Mouse (Mus musculus) liver, embryonic 13.5 days (tissue): ENCODE results near the gene Lipa. TPM values are rescaled to one million over a fixed set of nuclear protein-coding genes. Genes with fewer than 3 reads are reported as not detected.

Experiments used
- ATAC-seq: fragments of 200-750 bp; cut with Nextera tagmentation; 2 replicates; pipeline ENCODE4 v1.8.0; 2017; ENCODE audit warnings: low read depth, mild to moderate bottlenecking, moderate number of reproducible peaks, moderate library complexity
- DNase-seq: peaks from one replicate; pipeline ENCODE4 v3.0.0; 2022
- H3K27ac ChIP-seq: fragments of 300-500 bp; sonication (generic); 2 replicates; pipeline ENCODE4 v1.5.1; 2015; ENCODE audit warnings: moderate library complexity, mild to moderate bottlenecking, inconsistent platforms
- H3K27me3 ChIP-seq: fragments of 300-500 bp; sonication (generic); 2 replicates; pipeline ENCODE4 v1.6.1; 2015; ENCODE audit warnings: mild to moderate bottlenecking, inconsistent platforms
- H3K36me3 ChIP-seq: fragments of 300-500 bp; sonication (generic); 2 replicates; pipeline ENCODE4 v1.6.1; 2015; ENCODE audit warnings: mild to moderate bottlenecking, inconsistent platforms
- H3K4me1 ChIP-seq: fragments of 300-500 bp; sonication (generic); replicated peaks from 2 replicates; pipeline ENCODE4 v1.6.1; 2015; ENCODE audit warnings: inconsistent platforms
- H3K4me2 ChIP-seq: fragments of 300-500 bp; sonication (generic); 2 replicates; pipeline ENCODE4 v1.6.1; 2015; ENCODE audit warnings: inconsistent platforms, mild to moderate bottlenecking, moderate library complexity
- H3K4me3 ChIP-seq: fragments of 300-500 bp; sonication (generic); replicated peaks from 2 replicates; pipeline ENCODE4 v1.5.1; 2015; ENCODE audit warnings: mild to moderate bottlenecking, inconsistent platforms
- H3K9ac ChIP-seq: fragments of 300-500 bp; sonication (generic); 2 replicates; pipeline ENCODE4 v1.6.1; 2015; ENCODE audit warnings: mild to moderate bottlenecking, inconsistent platforms
- H3K9me3 ChIP-seq: fragments of 300-500 bp; sonication (generic); replicated peaks from 2 replicates; pipeline ENCODE4 v1.6.1; 2016; ENCODE audit warnings: inconsistent platforms
- WGBS: fragments of 180-500 bp; shearing (Covaris S2); methylation state at CpG from one replicate; pipeline ENCODE4 v1.1.7; 2015; ENCODE audit not compliant: insufficient replicate concordance; 5-methylcytosine and 5-hydroxymethylcytosine counted together
- polyA plus RNA-seq: library from polyadenylated mRNA; unstranded; fragments of >200 nt; fragmentation: Nextera tagmentation; extraction: Ambion mirVana; gene quantifications from 2 replicates; pipeline ENCODE4 v1.2.1, GENCODE M21; 2015

The Lipa gene
- polyA plus RNA-seq: 34.1 and 45.0 TPM in 2 replicates

DNA sequence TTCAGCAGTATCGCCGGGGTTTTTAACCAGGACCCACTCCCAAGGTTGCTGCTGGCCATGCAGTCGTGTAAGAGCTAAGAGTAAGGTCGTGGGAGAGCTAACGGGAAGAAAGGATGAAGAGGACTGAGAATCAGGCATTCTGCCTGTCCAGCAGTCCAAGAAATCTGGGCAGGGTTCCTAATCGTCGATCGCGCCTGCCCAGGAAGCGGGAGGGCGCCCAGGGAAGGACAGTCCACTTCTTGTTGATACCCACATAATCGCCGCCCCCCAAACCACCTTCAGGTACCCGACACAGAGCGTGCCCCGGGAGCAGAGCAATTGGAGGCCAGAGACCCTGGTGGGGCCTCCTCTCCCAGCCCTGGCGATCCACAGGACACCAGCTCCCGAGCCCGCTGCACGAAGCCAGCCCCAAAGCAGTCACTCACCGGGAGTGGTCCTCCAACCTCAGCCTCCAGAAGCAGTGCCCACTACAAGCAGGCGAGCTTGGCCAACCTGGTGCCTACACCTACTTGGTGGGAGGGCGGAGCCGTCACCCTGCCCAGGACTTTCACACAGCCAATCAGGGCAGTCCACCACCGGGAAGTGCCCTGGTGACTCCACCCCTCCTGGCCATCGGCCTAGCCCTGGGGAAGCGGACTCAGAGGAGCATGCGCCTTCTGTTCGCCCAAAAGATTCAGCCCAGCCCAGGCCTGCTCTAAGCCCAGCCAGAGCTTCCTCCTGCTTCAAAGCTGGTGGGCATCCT, at the start of gene Lipa:
Lipa (minus strand) TSS at position 534 of the 742 bp plus-strand sequence.
- H3K9ac ChIP-seq: peak within 1 kb of the TSS; percentile 74
- WGBS: under 1% methylated on average over 29 of the region's 29 CpGs
- ATAC-seq (peak; percentile 100), DNase-seq (peak; percentile 91)
- H3K4me2 ChIP-seq: peak within 1 kb of the TSS; percentile 88
- 0 out of 2 replicates have a peak, but pooled peaks cover 4% of the 10 kb centered on the region for H3K36me3 ChIP-seq
- H3K27me3 ChIP-seq: no peaks in the 10 kb centered on the region
- peak within 1 kb of the TSS; percentile 69 for H3K4me3 ChIP-seq
- H3K4me1 ChIP-seq: peaks cover 18% of the 10 kb centered on the region
- peak within 1 kb of the TSS; percentile 76 for H3K27ac ChIP-seq
- H3K9me3 ChIP-seq: no peaks in the 10 kb centered on the region

DNA sequence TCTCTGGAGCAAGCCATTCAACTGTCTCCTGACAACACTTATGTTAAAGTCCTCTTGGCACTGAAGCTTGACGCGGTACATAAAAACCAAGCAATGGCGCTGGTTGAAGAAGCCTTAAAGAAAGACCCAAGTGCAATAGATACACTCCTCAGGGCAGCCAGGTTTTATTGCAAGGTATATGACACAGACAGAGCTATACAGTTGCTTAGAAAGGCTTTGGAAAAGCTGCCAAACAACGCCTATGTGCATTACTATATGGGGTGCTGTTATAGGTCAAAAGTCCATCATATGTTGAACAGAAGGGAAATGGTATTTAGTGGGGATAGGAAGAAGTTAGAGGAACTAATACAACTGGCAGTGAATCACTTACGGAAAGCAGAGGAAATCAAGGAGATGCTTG, 46.4 kb upstream of the Lipa start:
- WGBS: 78% methylated on average over 5 of the region's 5 CpGs

GRCm38 (mm10) chr19:34571080-34571479, 43.8 kb upstream of the Lipa start:
- no peak for ATAC-seq
- 72% methylated on average over 1 of the region's 1 CpGs for WGBS
- Histone ChIP-seq H3K27ac (no peak overlapping the region), H3K36me3 (no peaks in the 10 kb centered on the region), H3K4me2 (no peak overlapping the region), H3K27me3 (no peaks in the 10 kb centered on the region), H3K4me3 (no peak overlapping the region), H3K9me3 (no peaks in the 10 kb centered on the region), H3K9ac (no peak overlapping the region), H3K4me1 (no peaks in the 10 kb centered on the region)
- no peak for DNase-seq

More for the DNA sequence above, 46.4 kb upstream of the Lipa start:
- DNase-seq (no peak), ATAC-seq (no peak)
- H3K36me3 ChIP-seq: no peaks in the 10 kb centered on the region
- no peaks in the 10 kb centered on the region for H3K9me3 ChIP-seq
- H3K4me1 ChIP-seq: no peaks in the 10 kb centered on the region
- H3K27ac ChIP-seq: no peak overlapping the region
- no peak overlapping the region for H3K4me3 ChIP-seq
- H3K4me2 ChIP-seq: no peak overlapping the region
- H3K9ac ChIP-seq: no peak overlapping the region
- H3K27me3 ChIP-seq: no peaks in the 10 kb centered on the region

DNA sequence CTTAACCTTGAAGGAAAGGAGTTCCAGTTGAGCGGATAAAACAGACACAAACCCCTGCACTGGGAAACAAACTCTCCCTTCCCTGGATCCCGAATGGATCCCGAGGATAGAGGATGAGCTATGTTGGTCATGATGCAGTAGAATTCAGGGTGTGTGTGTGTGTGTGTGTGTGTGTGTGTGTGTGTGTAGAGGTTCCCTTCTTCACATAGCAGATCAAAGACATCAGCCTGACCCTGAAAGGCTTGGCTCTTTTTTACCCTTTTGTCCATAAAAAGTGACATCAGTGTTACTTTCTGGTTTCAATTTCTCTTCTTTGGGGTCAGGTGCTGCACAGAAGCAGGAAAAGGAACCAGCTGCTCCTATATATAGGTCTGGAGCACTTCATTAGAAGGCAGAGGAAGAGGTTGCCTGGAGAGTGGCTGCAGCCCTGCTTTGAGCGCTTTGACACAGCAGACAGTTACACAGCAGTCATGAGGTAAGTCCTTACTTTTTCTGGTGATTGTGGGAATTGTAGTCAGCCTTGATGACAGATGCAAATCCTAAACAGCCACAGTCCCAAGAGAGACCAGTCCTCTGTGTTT, 42.7 kb upstream of the Lipa start:
- ATAC-seq (no peak), DNase-seq (no peak)
- WGBS: 64% methylated on average over 4 of the region's 4 CpGs
- H3K9me3 ChIP-seq: no peaks in the 10 kb centered on the region
- H3K27ac ChIP-seq: no peak overlapping the region
- no peaks in the 10 kb centered on the region for H3K36me3 ChIP-seq
- H3K4me2 ChIP-seq: no peak overlapping the region
- H3K4me3 ChIP-seq: no peak overlapping the region
- no peaks in the 10 kb centered on the region for H3K4me1 ChIP-seq
- no peak overlapping the region for H3K9ac ChIP-seq
- H3K27me3 ChIP-seq: no peaks in the 10 kb centered on the region

- no peak for DNase-seq
- no peaks in the 10 kb centered on the region for H3K4me1 ChIP-seq
- H3K36me3 ChIP-seq: no peaks in the 10 kb centered on the region
- 60% methylated on average over 7 of the region's 7 CpGs for WGBS
- no peak overlapping the region for H3K9ac ChIP-seq
- H3K27ac ChIP-seq: no peak overlapping the region
- H3K9me3 ChIP-seq: no peaks in the 10 kb centered on the region
- no peak overlapping the region for H3K4me2 ChIP-seq
- no peak for ATAC-seq
- no peaks in the 10 kb centered on the region for H3K27me3 ChIP-seq
- H3K4me3 ChIP-seq: no peak overlapping the region
These were observed 42.0 kb upstream of the Lipa start for GRCm38 (mm10) chr19:34568988-34569895.

DNA sequence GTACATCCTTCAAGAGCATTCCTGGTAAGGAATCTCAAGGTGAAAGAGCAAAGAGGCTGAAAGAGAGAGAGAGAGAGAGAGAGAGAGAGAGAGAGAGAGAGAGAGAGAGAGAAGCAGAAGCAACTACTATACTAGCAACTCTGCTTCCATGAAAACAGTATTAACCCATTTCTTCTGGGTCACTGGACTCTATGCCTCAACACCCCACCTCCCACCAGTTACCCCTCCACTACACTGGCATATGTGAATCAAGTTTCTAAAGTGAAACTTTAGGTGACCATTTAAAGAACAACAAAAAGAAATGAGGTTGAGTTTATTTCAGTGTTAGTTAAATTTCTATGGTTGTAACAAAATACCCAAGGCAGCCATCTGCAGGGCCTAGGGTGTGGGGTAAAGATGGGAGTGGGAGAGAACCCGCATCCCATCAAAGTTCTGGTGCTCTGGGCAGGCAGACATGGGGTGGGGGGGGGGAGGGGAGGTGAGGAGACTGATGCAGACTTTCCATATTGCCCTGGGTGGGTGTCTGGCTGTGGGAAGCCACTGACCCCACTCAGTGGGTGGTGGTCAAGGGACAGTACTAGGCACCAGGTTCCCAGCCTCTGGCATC, 39.0 kb upstream of the Lipa start:
- Histone ChIP-seq H3K36me3 (no peaks in the 10 kb centered on the region), H3K9me3 (no peaks in the 10 kb centered on the region), H3K4me3 (no peak overlapping the region), H3K9ac (no peak overlapping the region), H3K4me1 (peaks cover 7% of the 10 kb centered on the region), H3K4me2 (no peak overlapping the region), H3K27me3 (no peaks in the 10 kb centered on the region), H3K27ac (no peak overlapping the region)
- ATAC-seq (no peak), DNase-seq (no peak)
- 53% methylated on average over 1 of the region's 1 CpGs for WGBS

DNA sequence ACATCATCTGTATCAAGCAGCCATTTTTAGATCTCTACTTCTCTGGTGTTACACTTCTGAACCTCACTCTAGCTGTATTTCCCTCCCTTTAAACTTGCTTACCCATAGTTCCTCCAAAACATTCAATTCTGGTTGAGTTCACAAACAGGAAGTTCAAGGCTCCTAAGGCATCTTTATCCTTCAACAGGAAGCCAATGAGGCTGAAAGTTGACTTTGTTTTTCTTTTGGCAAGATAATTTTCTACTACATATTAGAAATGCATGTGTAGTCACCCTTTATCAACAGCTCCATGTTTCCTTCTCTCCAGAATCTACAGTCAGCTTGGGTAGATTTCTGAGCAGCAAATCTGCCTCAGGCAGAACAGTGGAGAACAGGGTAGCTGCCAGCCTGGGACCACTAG, 35.3 kb upstream of the Lipa start:
- Histone ChIP-seq H3K9ac (no peak overlapping the region), H3K4me2 (no peak overlapping the region), H3K4me1 (peaks cover 7% of the 10 kb centered on the region), H3K36me3 (no peaks in the 10 kb centered on the region), H3K27ac (no peak overlapping the region), H3K4me3 (no peak overlapping the region), H3K27me3 (no peaks in the 10 kb centered on the region), H3K9me3 (no peaks in the 10 kb centered on the region)
- DNase-seq (no peak), ATAC-seq (no peak)

GRCm38 (mm10) chr19:34556621-34557020, 29.3 kb upstream of the Lipa start:
- H3K4me2 ChIP-seq: no peak overlapping the region
- 59% methylated on average over 3 of the region's 3 CpGs for WGBS
- no peaks in the 10 kb centered on the region for H3K9me3 ChIP-seq
- no peak for ATAC-seq
- H3K36me3 ChIP-seq: no peaks in the 10 kb centered on the region
- peaks cover 11% of the 10 kb centered on the region; the same call in 1 of the 2 replicates for H3K4me1 ChIP-seq
- DNase-seq: no peak
- no peaks in the 10 kb centered on the region for H3K27me3 ChIP-seq
- H3K27ac ChIP-seq: no peak overlapping the region
- no peak overlapping the region for H3K9ac ChIP-seq
- H3K4me3 ChIP-seq: no peak overlapping the region

DNA sequence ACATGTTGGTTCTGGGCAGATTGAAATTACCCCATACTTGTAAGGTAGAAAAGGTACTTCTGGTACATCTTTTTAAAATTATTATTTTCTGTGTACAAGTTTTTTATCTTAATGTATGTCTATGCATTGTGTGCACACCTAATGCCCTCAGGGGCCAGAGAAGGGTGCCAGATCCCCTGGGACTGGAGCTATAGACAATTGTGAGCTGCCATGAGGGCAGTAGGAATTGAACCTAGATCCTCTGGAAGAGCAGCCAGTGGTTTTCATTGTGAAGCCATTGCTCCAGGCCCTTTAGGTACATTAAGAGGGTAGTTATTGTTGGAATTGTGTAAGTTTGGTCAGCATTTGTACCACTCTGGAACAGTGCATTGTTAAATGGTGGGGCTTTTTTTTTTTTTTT, 26.8 kb upstream of the Lipa start:
- no peak overlapping the region for H3K9ac ChIP-seq

GRCm38 (mm10) chr19:34553522-34553921, 26.2 kb upstream of the Lipa start:
- Histone ChIP-seq H3K4me3 (no peak overlapping the region), H3K36me3 (no peaks in the 10 kb centered on the region), H3K4me1 (peaks cover 22% of the 10 kb centered on the region), H3K27me3 (no peaks in the 10 kb centered on the region), H3K9me3 (no peaks in the 10 kb centered on the region), H3K27ac (0 out of 2 replicates have a peak overlapping the region, but pooled peaks have one; percentile 15), H3K4me2 (no peak overlapping the region), H3K9ac (no peak overlapping the region)
- no peak for DNase-seq
- no peak for ATAC-seq
- WGBS: 69% methylated on average over 3 of the region's 3 CpGs

More for the DNA sequence above, 26.8 kb upstream of the Lipa start:
- Histone ChIP-seq H3K4me1 (peaks cover 22% of the 10 kb centered on the region), H3K9me3 (no peaks in the 10 kb centered on the region), H3K4me3 (no peak overlapping the region), H3K27ac (no peak overlapping the region), H3K27me3 (no peaks in the 10 kb centered on the region), H3K36me3 (no peaks in the 10 kb centered on the region), H3K4me2 (no peak overlapping the region)
- ATAC-seq (no peak), DNase-seq (no peak)

GRCm38 (mm10) chr19:34553021-34553420, 25.7 kb upstream of the Lipa start:
- no peaks in the 10 kb centered on the region for H3K36me3 ChIP-seq
- H3K4me3 ChIP-seq: no peak overlapping the region
- 56% methylated on average over 6 of the region's 6 CpGs for WGBS
- H3K27me3 ChIP-seq: no peaks in the 10 kb centered on the region
- no peak overlapping the region for H3K4me2 ChIP-seq
- H3K9ac ChIP-seq: no peak overlapping the region
- H3K9me3 ChIP-seq: no peaks in the 10 kb centered on the region
- DNase-seq (no peak), ATAC-seq (no peak)
- H3K27ac ChIP-seq: 0 out of 2 replicates have a peak overlapping the region, but pooled peaks have one; percentile 15
- peaks cover 22% of the 10 kb centered on the region for H3K4me1 ChIP-seq
